Mouse (Mus musculus) forebrain, embryonic 16.5 days (tissue): ENCODE results near the gene Pdlim3. TPM values are rescaled to one million over a fixed set of nuclear protein-coding genes. Genes with fewer than 3 reads are reported as not detected.
A peak's percentile ranks its signal among the peaks of the same experiment; 100 is the strongest.

Source experiments
- ATAC-seq: fragments of 200-750 bp; cut with Nextera tagmentation; 2 replicates; pipeline ENCODE4 v1.8.0; 2017; ENCODE audit warnings: mild to moderate bottlenecking, moderate library complexity
- H3K27ac ChIP-seq: fragments of 300-500 bp; sonication (generic); 2 replicates; pipeline ENCODE4 v1.5.1; 2014; ENCODE audit warnings: low read length, control low read depth
- H3K27me3 ChIP-seq: fragments of 300-500 bp; sonication (generic); replicated peaks from 2 replicates; pipeline ENCODE4 v1.6.1; 2014; ENCODE audit warnings: low read length; ENCODE audit not compliant: control insufficient read depth, insufficient read depth
- H3K36me3 ChIP-seq: fragments of 300-500 bp; sonication (generic); 2 replicates; pipeline ENCODE4 v1.6.1; 2014; ENCODE audit not compliant: control insufficient read depth, insufficient read depth
- H3K4me1 ChIP-seq: fragments of 300-500 bp; sonication (generic); replicated peaks from 2 replicates; pipeline ENCODE4 v1.6.1; 2014; ENCODE audit warnings: low read length; ENCODE audit not compliant: control insufficient read depth, insufficient read depth
- H3K4me2 ChIP-seq: fragments of 300-500 bp; sonication (generic); 2 replicates; pipeline ENCODE4 v1.6.1; 2014; ENCODE audit warnings: mild to moderate bottlenecking, low read length, control low read depth
- H3K4me3 ChIP-seq: fragments of 300-500 bp; sonication (generic); replicated peaks from 2 replicates; pipeline ENCODE4 v1.5.1; 2014; ENCODE audit warnings: mild to moderate bottlenecking, low read length, control low read depth
- H3K9ac ChIP-seq: fragments of 300-500 bp; sonication (generic); replicated peaks from 2 replicates; pipeline ENCODE4 v1.6.1; 2014; ENCODE audit warnings: low read depth, low read length, control low read depth
- H3K9me3 ChIP-seq: fragments of 300-500 bp; sonication (generic); 2 replicates; pipeline ENCODE4 v1.6.1; 2016; ENCODE audit warnings: low read length; ENCODE audit not compliant: control insufficient read depth
- WGBS: fragments of 180-500 bp; shearing (Covaris S2); extraction: QIAGEN DNeasy Blood & Tissue Kit; methylation state at CpG from one replicate; pipeline ENCODE4 v1.1.7; 2014; 5-methylcytosine and 5-hydroxymethylcytosine counted together
- polyA plus RNA-seq: library from polyadenylated mRNA; unstranded; fragments of >200 nt; fragmentation: Nextera tagmentation; extraction: Ambion mirVana; gene quantifications from 2 replicates; pipeline ENCODE4 v1.2.1, GENCODE M21; 2015

Pdlim3 gene
- polyA plus RNA-seq, 1 experiment from 2014 or later: 4.9 TPM

DNA sequence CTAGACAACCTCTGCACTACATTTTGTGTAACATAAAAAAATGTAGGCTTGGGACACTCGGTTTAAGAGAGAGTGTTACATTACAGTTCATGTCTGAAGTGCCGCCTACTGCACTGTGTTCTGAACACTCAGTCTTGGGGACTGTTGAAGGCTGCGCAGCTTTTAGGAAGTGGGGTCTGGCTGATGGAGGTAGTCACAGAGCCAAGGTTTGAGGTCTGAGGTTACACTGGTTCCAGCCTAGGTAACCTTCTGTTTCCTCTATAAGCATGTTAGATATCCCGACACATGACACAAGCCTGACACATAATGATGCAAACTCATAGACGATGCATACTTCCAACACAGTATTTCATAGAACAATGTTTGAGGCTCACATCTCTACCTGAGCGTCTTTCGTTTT is 4.5 kb downstream of the Pdlim3 start:
- Histone ChIP-seq H3K27me3 (peaks cover 2% of the 10 kb centered on the region; the same call in 1 of the 2 replicates), H3K27ac (no peak overlapping the region), H3K4me1 (peaks cover 9% of the 10 kb centered on the region), H3K4me2 (no peak overlapping the region), H3K4me3 (no peak overlapping the region), H3K36me3 (no peaks in the 10 kb centered on the region), H3K9me3 (no peaks in the 10 kb centered on the region), H3K9ac (no peak overlapping the region)
- 91% methylated on average over 7 of the region's 7 CpGs for WGBS
- no peak for ATAC-seq

DNA sequence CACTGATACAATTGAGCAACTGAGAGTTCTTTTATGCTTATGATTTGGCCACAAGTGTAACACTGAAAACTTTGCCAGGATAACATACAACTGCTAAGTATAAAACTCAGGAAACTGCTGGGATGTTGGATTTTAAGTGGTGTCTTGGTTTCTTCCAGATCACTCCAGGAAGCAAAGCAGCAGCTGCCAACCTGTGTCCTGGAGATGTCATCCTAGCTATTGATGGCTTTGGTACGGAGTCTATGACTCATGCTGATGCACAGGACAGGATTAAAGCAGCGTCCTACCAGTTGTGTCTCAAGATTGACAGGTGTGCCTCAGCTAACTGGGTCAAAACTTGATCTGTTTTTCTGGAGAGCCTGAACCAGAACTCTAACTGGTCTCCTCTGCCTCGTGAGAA is 11.3 kb downstream of the Pdlim3 start:
- Histone ChIP-seq H3K9me3 (peaks cover 3% of the 10 kb centered on the region; the same call in 1 of the 2 replicates), H3K36me3 (no peaks in the 10 kb centered on the region), H3K4me3 (no peak overlapping the region), H3K27ac (no peak overlapping the region), H3K4me2 (no peak overlapping the region), H3K27me3 (no peaks in the 10 kb centered on the region), H3K9ac (no peak overlapping the region), H3K4me1 (no peaks in the 10 kb centered on the region)
- 78% methylated on average over 3 of the region's 3 CpGs for WGBS
- ATAC-seq: no peak

DNA sequence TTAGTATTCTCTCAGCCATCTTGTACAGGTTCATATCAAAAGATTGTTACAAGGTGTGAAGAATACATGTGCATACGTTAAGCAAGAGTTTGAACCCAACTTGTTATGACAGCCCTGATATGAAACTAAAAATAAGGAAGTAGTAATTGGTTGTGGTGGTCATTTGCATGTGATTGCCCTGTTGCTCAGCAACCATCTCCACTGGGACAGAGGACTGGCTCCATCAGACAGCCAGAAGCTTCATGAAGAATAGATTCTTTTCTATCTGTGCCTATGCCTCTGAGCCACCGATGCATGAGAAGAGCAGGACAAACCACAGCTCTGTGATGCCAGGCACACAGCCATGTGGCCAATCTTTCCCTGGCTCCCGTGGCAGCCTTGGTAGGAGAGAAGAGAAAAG is 14.5 kb downstream of the Pdlim3 start:
- H3K4me1 ChIP-seq: peaks cover 2% of the 10 kb centered on the region
- no peak overlapping the region for H3K9ac ChIP-seq
- 0 out of 2 replicates have a peak, but pooled peaks have one; percentile 45 for ATAC-seq
- H3K4me3 ChIP-seq: no peak overlapping the region
- H3K9me3 ChIP-seq: peaks cover 3% of the 10 kb centered on the region; the same call in 1 of the 2 replicates
- WGBS: 44% methylated on average over 3 of the region's 3 CpGs
- no peak overlapping the region for H3K4me2 ChIP-seq
- no peak overlapping the region for H3K27ac ChIP-seq
- no peaks in the 10 kb centered on the region for H3K36me3 ChIP-seq
- 0 out of 2 replicates have a peak, but pooled peaks cover 3% of the 10 kb centered on the region for H3K27me3 ChIP-seq

GRCm38 (mm10) chr8:45901626-45902025 is 16.4 kb downstream of the Pdlim3 start:
- Histone ChIP-seq H3K9ac (no peak overlapping the region), H3K4me1 (peaks cover 4% of the 10 kb centered on the region), H3K9me3 (no peaks in the 10 kb centered on the region), H3K4me3 (no peak overlapping the region), H3K36me3 (no peaks in the 10 kb centered on the region), H3K27me3 (0 out of 2 replicates have a peak, but pooled peaks cover 3% of the 10 kb centered on the region), H3K27ac (no peak overlapping the region), H3K4me2 (no peak overlapping the region)
- 72% methylated on average over 8 of the region's 8 CpGs for WGBS
- no peak for ATAC-seq

DNA sequence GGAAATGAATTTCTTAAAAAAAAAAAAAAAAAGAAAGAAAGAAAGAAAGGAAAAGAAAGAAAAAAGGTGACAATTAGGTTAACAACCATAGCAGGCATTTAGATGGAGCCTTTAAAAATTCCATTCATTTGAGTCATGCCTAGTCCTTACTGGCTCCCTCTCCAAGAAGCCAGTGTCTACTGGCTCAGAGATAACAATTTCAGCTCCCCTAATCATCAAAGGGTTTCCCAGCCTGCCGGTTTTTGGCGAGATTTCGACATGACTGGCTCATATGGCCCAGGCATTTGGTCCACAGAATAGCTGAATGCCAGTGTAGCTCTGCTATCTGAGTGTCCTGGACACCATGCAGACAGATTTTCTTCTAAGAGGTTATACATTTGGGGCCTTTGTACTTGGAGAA is 18.4 kb downstream of the Pdlim3 start:
- WGBS: 29% methylated on average over 3 of the region's 3 CpGs
- 0 out of 2 replicates have a peak, but pooled peaks have one; percentile 16 for ATAC-seq
- no peak overlapping the region for H3K4me2 ChIP-seq

DNA sequence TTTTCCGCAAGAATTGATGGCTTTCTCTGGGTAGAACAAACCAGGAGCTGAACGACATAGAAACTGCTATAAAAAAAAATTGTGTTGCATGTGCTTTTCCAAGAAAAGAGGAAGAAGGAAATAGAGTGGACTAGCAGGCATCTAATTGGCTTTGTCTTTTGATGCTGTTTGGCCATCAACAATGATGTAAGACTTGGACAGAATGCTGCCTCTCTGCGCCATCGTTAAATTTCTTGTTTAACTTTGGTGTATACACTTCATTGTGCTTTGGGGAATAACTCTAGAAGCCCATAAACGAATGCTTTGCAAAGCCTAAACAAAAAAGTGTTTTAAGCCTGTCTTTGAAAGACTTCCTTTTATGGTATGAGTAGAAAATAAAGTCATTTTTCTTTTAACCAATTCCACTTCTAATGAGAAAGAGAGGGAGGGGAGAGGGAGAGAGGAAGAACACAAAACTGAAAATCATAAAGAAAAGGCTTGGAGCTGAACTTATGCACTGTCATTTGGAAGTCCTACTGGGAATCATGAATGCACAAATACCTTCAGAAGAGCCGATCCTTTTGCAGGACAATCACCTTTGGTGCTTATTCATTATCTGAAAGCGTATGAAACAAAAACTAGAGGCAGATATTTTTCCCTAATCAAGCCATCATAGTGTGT is 20.5 kb downstream of the Pdlim3 start:
- no peak overlapping the region for H3K9ac ChIP-seq
- H3K36me3 ChIP-seq: no peaks in the 10 kb centered on the region
- H3K4me3 ChIP-seq: no peak overlapping the region
- H3K9me3 ChIP-seq: no peaks in the 10 kb centered on the region
- H3K27ac ChIP-seq: no peak overlapping the region
- H3K27me3 ChIP-seq: 0 out of 2 replicates have a peak, but pooled peaks cover 6% of the 10 kb centered on the region
- 11% methylated on average over 7 of the region's 7 CpGs for WGBS
- ATAC-seq: peak; percentile 71; the same call in 1 of the 2 replicates
- H3K4me2 ChIP-seq: no peak overlapping the region
- peaks cover 6% of the 10 kb centered on the region for H3K4me1 ChIP-seq

More for the DNA sequence above, 18.4 kb downstream of the Pdlim3 start:
- no peak overlapping the region for H3K27ac ChIP-seq
- 0 out of 2 replicates have a peak, but pooled peaks cover 6% of the 10 kb centered on the region for H3K27me3 ChIP-seq
- no peaks in the 10 kb centered on the region for H3K36me3 ChIP-seq
- H3K9me3 ChIP-seq: no peaks in the 10 kb centered on the region
- no peak overlapping the region for H3K9ac ChIP-seq
- H3K4me1 ChIP-seq: peaks cover 6% of the 10 kb centered on the region
- no peak overlapping the region for H3K4me3 ChIP-seq

DNA sequence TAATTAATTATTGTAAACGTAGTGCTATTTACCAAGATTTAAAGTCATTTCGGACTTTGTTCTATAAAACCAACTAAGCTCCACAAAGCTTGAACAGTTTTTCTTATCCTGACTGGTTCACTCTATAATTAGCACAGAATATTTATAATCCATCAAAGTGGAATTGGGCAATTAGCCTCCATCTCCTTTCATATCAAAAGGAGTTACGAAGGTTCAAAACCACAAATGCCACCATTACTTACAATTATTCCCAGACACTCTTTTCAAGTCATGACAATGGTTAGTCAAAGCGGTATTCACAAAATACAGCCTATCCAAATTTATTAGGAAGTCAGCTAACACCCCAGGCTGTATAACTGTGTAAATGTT is 21.0 kb downstream of the Pdlim3 start:
- peaks cover 6% of the 10 kb centered on the region for H3K4me1 ChIP-seq
- no peak overlapping the region for H3K4me3 ChIP-seq
- H3K36me3 ChIP-seq: no peaks in the 10 kb centered on the region
- no peak overlapping the region for H3K9ac ChIP-seq
- no peak overlapping the region for H3K27ac ChIP-seq
- H3K9me3 ChIP-seq: no peaks in the 10 kb centered on the region
- WGBS: 15% methylated on average over 4 of the region's 4 CpGs
- peak; percentile 32; the same call in 1 of the 2 replicates for ATAC-seq
- H3K4me2 ChIP-seq: no peak overlapping the region
- 0 out of 2 replicates have a peak, but pooled peaks cover 6% of the 10 kb centered on the region for H3K27me3 ChIP-seq

GRCm38 (mm10) chr8:45913707-45914106 is 28.4 kb downstream of the Pdlim3 start:
- H3K9ac ChIP-seq: no peak overlapping the region
- no peak overlapping the region for H3K4me3 ChIP-seq
- H3K4me1 ChIP-seq: no peaks in the 10 kb centered on the region
- no peaks in the 10 kb centered on the region for H3K36me3 ChIP-seq
- H3K27me3 ChIP-seq: no peaks in the 10 kb centered on the region
- no peak overlapping the region for H3K4me2 ChIP-seq
- H3K9me3 ChIP-seq: no peaks in the 10 kb centered on the region
- 94% methylated on average over 11 of the region's 11 CpGs for WGBS
- H3K27ac ChIP-seq: no peak overlapping the region
- ATAC-seq: no peak

GRCm38 (mm10) chr8:45916496-45916895 is 31.2 kb downstream of the Pdlim3 start:
- no peaks in the 10 kb centered on the region for H3K9me3 ChIP-seq
- H3K9ac ChIP-seq: no peak overlapping the region
- no peak for ATAC-seq
- no peak overlapping the region for H3K4me2 ChIP-seq
- no peaks in the 10 kb centered on the region for H3K36me3 ChIP-seq
- H3K27me3 ChIP-seq: no peaks in the 10 kb centered on the region
- 98% methylated on average over 3 of the region's 3 CpGs for WGBS
- H3K4me1 ChIP-seq: no peaks in the 10 kb centered on the region
- no peak overlapping the region for H3K4me3 ChIP-seq
- H3K27ac ChIP-seq: no peak overlapping the region
